Mouse (Mus musculus): ENCODE data around the gene Defb21. TPM values are rescaled to one million over a fixed set of nuclear protein-coding genes. Genes with fewer than 3 reads are reported as not detected.

Defb21 gene
- polyA plus RNA-seq (2017; shearing (Covaris generic)): not detected

DNA sequence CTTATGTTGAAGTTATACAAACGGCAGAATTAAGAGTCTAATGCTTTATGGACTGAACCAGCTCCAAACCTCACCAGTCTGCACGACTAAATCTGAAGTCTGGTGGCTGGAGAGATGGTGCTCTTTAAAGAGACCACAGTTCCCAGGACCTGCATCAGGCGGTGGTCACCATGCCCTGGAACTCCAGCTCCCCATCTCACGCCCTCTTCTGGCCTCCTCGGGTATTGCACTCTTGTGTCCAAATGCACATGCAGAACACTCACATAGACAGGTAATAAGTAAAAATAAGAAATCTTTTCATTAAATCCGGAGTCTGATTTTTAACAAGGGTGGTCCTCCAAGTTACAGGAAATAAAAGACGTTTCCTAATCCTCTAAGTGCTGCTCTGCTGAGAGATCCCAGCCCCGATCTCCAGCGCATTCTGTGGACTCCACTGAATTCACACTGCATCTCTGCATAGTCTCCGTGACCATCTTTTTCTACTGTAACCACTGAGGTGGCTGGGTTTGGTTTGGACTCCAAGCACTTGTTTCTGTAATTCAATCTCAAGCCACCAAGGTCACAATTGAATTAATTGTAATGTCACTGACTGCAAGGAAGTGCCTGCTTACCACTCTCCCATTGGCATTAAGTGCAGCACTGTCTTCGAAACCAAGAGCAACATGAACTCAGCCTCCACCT is at the start of gene Defb21:
Defb21 (plus strand) TSS at position 631 of the 681 bp plus-strand sequence.
- no peak for ATAC-seq

DNA sequence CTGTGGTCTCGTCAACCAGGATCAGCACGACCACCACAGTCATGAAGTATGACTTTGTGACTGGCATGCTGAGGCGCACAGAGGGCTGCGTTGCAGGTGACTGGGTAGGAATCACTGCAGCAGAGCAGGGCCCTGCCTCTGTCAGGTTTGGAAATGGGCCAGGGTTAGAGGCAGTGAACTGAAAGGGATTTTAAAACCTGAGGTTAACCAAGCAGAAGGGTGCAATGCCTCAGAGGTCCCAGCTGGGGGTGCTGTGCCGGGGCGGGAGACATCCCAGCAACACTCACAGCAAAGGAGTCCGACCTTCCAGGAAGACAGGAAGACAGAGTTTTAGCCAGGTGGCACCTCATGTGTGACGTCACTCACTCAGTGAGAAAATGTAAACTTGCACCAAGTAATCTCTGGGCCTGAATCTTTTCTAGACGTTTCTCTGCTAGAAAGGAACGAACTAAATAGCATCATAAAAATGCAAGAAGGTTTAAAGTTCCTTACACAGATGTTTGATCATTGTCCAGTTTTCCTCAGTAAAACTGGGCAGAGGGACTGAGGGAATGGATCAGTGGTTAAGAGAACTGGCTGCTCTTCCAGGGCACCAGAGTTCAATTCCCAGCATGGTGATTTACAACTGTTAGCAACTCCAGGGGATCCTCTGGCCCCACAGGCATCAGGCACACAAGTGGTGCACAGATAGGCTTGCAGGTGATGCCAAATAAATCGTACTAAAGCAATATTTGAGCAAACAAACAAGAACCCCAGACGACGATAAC is 32.4 kb upstream of the Defb21 start, which contains the start of gene Defb29:
Defb29 (minus strand) TSS at position 155 of the 767 bp plus-strand sequence.
- ATAC-seq: no peak

DNA sequence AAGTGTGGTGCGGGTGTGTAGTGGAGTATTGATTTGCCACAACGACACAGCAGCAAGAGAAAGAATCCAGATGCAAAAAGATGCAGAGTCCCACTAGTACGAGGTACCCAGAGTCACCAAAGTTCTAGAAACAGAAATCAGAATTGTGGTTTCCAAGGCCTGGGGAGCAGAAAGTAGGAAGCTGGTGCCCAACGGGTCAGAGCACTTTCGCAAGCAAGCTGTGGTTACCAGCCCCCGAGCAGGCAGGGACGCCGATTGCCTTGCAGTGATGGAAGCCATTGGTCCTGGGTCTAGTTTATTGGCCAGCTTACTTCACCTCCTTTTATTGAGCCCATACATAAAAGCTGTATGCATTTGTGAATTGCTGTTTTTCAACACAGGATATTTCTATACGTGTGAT is 30.6 kb upstream of the Defb21 start:
- ATAC-seq: no peak

DNA sequence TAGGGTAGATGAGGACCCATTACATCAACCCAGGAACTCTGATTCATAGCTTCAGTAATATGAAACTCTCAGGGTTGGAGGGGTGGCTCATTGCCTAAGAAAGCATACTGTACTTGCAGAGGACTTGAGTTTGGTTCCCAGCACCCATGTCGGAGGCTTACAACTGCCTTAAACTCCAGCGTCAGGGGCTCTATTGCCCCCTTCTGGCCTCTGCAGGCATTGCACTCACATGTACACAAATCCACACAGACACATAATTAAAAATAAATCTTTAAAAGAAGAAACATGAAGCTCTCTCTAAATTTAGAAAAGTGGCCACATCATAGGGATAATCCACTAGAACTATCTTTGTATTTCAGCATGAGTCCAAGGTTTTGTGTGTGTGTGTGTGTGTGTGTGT is 29.6 kb upstream of the Defb21 start:
- no peak for ATAC-seq

DNA sequence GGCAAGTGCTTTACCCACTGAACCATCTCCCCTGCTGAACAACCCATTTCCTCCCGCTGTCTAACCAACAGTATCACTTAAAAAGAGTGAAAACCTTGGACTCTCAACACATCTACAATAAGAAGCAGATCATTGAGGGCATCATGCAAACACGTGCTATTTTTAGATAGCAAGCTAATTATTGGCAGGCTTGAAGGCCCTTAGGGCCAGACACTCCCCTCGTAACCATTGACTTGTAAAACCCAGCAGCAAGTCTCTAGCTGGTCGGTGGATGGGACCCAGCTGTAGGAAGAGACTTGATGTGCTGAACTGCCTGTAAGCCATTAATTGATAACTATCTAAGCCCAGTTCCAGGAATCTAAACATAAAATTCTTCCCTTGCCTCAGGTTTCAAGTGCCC is 29.1 kb upstream of the Defb21 start:
- ATAC-seq: no peak

DNA sequence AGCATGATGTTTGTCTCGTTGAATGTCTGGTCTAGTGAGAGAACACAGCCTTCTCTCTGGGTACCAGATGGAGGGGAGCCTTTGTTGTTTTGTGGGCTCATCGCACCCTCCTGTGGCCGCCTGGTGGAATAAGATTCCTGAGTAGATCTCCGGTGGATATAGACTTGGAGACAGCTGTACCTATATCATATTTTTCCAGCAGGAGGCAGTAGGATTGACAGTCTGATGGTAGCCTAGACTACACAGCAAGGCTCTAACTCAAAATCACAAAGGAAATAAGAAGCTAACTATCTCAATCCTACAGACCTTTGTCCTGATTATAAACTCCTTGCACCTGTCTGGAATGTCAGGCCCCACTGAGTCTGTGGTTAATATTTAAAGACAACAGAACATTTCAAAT is 27.9 kb upstream of the Defb21 start:
- no peak for ATAC-seq

DNA sequence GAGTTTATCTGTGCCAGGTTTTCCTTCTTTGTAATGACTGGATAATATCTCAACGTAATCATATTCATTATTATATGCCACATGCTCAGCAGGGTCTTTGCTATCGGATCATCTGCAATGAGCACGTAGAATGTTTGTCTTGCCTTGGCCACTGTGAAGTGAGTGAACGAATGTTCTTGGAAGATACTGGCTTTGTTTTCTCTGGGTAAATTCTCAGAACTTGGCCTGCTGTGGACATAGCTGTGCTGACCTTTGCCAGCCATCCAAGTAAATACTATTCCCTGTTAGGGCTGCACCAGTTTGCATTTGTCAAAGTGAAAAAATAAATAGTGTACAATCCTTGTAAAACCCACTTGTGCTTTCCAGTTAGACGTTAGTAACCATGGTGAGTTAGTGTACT is 24.4 kb upstream of the Defb21 start:
- ATAC-seq: no peak

DNA sequence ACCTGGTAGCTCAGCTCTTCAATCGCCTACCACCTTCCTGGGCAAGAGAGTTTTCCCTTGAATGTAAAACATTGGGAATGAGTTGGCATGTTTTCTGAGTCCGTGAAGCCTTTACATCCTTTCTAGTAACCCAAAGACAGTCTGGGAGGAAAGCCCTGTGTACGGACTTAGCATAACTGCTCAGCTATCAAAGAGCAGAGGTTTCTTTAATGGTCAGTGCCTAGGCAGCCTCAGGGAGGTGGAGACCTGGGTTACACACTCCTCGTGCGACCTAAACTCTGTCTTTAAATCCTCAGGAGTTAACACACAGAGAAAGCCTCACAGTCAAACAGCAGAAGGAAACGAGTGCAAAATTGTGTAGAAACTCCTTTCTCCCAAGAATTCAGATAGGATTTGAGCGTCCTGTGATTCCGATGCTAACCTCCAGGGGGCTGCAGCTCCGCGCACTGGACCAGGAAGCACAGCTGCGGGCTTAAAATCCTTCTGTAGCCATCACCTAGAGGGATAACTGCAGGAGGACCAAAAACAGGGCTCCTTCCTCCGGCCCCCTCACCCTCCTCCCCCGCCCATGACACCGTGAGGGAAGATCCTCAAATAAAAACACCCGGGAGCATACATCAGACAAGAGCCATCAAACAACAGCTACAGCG is 18.6 kb upstream of the Defb21 start:
- ATAC-seq: no peak

DNA sequence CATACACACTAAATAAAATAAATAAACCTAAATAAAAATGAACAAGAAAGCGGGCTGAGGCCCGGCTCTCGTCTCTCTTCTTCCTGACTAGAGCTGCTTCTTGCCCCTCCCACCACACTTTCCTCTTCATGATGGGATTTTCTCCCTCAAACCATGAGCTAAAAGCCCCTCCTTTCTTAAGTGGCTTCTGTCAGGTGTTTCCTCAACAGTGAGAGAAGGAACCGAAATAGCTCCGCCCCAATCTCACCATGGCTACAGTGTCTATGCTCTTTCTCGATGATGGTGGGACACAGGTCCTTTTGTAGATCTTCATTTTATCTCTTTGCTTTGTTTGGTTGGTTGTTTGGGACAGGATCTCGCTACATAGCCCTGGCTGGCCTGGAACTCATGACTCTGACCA is 15.9 kb upstream of the Defb21 start:
- ATAC-seq: no peak

DNA sequence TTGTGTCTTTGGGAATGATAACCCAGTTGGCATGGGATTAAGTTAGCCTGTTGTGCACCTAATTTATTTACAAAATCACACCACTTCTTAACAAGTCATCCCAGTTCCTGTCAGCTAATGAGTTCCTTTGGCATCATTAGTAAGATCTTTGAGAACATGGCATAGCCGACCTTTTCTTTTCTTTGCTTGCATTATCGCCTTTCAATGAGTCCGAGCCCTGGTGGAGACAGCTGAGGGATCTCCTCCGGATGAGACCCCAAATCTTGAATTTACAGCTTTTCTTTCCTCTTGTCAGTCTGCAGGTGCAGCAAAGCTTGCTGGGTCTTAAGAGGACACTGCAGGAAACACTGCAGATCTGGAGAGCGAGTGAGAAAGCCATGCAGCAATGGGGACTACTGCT is 3.5 kb upstream of the Defb21 start, which contains the start of gene Gm17416:
Gm17416 (plus strand) TSS at position 301 of the 400 bp plus-strand sequence.
- ATAC-seq: no peak

DNA sequence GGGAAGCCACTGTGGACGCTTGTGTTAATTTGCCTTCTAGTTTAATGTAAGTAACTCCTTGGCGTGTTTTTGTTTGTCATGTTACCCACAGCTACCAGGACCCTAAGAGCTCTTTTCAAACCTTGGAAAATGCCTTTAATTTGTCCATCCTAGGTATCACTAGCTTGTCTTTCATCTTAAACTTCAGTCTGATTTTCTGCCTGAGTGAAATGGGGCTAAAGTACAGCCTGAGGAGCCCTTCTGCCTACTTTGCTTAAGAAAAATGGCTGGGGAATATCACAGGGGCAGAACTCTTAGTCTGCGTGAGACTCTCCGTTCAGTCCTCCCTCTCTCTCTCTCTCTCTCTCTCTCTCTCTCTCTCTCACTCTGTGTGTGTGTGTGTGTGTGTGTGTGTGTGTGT is 2.7 kb upstream of the Defb21 start:
- ATAC-seq: no peak

DNA sequence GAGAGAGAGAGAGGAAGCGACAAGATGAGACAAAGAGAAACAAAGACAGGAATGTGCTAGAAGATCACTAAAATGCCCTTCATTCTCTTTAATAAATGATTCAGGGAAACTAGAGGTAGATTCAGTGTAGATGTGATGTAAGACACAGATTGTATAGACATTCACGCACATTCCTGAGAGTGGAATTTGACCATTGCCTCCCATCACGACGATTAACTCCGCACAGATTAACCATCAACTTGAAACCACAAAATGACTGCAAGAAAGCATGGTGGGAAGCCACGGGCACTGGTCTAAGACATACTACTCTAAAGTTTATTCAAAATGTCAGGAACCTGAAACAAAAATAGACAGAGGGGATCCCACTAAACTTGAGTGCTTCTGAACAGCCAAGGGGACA is 2.2 kb upstream of the Defb21 start:
- ATAC-seq: no peak

DNA sequence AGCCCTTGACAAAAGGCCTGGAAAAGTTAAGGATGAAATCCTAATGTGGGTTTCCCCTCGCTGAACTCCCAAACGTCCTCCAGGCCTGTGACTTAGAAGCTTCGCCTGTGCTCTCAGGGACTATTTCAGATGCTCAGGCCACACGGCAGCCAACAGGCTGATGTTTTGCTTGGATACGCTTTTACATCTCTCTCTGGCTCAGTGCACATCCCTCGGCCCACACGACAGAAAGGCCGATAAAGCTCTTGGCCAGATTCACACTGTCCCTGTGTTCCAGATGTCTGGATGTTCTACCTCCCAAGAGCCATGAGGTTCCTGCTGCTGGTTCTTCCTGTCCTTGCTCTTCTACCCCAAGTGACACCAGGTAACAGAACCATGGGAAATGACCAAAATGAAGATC is 940 bp downstream of the Defb21 start:
- no peak for ATAC-seq

DNA sequence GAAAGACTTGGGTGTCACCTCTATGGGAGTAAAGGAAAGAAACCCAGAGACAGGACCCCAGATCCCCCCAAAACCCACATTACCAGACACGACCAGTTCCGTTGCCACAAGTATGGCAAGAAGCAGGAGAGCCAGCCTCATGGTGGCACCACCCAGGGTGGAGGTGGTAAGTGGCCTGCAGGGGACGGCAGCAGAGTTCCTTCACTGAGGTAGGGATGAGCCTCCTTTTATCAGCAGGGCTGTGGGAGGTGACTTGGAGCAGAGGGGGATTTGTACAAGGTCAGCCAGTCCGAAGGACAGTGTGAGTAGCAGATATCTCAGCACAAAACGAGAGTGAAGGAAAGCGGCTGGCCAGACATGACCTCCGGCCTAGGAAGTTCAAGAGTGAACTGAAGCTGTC is 7.6 kb downstream of the Defb21 start, which contains the start of gene Defb19:
Defb19 (minus strand) TSS at position 206 of the 400 bp plus-strand sequence.
- no peak for ATAC-seq

DNA sequence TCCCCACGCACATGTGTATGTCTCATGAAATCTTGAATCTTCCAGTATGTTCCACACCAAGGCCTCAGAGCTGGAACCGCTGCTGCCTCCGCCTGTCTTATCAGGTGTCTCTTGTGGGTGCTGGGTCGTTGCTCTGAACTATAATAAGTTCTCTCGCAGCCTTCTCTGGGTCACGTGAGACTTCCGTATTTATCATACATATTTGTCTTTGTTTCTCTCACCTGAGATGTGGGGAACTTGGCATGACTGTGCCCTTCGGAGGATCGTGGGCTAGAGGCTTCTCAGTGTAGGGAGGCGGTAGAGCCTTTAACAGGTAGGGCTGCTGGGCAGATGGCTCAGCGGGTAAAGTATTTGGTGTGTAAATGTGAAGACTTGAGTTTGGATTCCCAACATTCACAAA is 8.1 kb downstream of the Defb21 start:
- no peak for ATAC-seq

DNA sequence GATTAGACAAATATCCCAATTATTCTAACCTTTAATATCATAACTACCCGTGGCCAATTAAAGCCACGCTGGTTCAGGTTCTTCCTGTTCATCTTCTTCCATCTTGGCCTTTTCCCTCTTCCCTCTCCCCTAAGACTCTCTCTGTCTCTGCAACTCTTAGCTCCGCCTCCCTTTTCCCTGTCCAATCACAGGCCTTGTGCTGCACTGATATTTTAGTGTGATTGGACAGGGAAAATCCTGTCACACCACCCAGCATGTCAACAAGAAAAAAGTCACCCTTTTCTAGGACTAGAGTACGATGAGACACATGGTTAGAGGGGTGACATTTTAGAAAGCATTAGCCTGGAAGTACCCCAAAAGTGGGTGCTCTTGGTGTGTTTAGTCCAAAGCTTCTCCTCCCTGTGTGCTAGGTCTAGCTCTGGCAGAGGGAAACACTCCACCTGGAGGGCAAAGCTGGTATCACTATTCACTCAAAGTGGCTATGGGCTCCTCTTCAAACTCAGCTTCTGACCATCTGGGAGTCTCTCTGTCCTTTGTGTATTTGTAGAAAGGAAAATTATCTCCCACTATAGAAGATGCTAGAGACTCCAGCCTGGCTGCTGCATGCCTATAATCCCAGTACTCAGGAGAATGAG is 14.5 kb downstream of the Defb21 start:
- ATAC-seq: no peak

DNA sequence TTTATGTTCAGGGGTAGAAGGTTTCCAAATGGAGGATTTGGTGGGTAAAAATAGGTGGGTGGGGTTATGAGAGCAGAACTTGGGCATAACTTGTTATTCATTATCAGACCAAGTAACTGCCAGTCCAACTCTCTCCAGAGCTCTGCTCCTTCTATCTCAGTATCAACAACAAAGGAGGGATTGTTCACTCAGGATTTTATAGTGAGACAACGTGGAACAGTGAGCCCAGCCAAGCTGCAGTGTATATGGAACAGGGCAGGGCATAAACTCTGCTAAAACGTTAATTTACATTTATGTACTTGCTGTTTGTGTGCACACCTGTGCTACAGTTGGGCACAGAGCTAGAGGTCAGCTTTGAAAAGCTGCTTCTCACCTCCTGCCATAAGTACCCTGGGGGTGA is 15.9 kb downstream of the Defb21 start:
- no peak for ATAC-seq

DNA sequence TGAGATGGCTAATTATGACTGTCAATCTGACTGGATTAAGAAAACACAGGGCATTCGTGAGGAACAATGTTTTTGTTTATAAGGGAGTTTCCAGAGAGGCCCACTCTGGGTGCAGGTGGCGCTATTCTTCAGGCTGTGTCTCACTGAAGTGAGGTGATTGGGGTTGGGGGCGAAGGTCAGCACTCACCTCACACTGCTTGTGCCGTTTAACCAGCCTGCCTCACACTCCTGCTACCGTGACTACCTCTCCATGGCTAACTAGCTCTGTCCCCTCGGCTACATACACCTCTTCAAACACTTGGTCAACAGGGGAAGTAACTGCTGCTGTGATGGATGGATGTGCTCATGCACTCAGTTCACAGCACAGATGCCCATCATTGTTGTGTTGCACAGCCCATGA is 16.5 kb downstream of the Defb21 start:
- no peak for ATAC-seq

DNA sequence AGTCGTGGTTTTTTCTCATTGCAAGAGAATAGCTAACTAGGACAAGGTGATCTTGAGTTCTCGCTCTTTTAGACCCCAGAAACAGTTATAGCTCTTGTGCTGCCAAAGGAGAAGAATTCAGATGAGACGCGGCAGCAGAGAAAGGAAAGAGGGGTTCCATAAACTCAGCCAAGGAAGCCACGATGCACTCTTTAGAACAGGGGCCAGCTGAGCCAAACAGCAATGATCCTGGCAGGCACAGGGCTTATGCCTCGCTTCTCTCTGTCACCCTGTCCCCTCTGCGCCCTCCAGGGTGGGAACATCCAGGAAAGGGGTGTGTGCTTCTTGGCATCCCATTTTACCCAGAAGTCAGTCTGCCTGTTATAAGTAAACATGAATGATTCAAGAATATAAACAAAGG is 26.8 kb downstream of the Defb21 start, which contains the start of gene Defb45:
Defb45 (minus strand) TSS at position 101 of the 400 bp plus-strand sequence.
- no peak for ATAC-seq

DNA sequence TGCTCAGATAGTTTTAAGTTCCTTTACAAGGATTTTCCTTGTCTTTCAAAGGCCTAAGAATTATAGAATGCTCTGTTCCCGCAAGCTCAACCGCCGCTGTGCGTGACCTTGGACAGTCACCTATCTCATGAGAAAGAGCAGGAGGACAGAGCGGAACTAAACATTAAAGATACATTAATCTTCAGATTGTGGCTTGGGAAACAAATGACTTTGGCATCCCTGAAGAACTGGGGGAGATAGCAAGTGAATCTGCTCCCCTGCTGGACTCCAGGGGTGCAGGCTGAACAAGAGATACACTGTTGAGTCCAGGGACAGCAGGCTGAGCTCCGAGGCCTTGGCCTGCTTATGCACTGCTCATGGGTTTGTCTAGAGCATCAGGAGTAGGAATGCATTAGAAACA is 27.5 kb downstream of the Defb21 start:
- no peak for ATAC-seq

DNA sequence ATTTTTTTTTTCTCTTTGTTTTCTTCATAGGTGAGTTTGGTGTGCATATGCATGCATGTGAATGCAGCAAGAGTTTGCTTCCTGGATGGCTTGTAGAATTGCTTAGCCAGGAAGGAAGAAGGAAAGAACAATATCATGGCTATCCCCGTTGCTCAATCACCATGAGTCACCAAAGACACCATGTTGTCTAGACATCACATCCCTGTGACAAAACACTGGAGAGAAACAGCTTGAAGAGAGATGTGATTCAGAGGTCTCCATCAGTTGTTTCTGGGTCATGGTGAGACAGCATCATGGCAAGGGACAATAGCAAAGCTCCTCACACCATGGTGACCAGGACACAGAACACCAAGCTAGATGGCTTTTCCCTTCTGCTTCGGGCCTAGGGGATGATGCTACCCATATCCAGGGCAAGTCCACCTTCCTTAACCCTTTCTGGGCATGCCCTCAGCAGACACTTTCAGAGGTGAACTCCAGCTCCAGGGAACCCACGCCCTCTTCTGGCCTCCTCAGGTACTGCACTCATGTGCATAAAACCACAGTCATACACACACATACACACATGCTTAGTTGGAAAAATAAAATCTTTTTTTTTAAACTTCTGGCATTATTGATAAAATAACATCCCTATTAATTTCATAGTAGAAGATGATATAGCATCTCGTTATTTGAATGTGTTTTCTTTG is 28.9 kb downstream of the Defb21 start:
- no peak for ATAC-seq

DNA sequence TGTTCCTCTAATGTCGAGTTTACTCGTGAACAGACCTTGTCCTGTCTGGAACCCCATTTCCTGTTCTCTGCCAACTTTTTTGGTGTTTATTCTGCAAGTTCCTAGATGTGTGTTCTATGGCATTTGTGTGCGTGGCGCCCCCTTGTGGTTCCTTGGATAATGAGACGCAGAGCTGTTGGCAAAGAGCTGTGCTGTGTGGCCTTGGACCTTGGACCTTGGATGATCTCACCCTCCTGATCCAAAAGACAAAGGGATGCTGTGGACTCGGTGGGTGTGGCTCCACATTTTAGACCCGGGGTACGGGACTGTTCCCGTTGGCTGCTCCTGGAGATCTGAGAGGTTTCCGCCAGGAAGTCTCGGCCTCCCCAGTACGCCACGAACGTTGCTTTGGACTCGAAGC is 31.5 kb downstream of the Defb21 start, which contains the start of gene Defb36:
Defb36 (plus strand) TSS at position 271 of the 400 bp plus-strand sequence.
- ATAC-seq: no peak

Data from inflammation-experienced regulatory T-cells, adult 6 months (primary cell).